Mouse (Mus musculus): ENCODE results near the gene Ctrc. TPM values are rescaled to one million over a fixed set of nuclear protein-coding genes. Genes with fewer than 3 reads are reported as not detected.

Ctrc gene
- total and polyA plus RNA-seq, 3 experiments, result not detected

DNA sequence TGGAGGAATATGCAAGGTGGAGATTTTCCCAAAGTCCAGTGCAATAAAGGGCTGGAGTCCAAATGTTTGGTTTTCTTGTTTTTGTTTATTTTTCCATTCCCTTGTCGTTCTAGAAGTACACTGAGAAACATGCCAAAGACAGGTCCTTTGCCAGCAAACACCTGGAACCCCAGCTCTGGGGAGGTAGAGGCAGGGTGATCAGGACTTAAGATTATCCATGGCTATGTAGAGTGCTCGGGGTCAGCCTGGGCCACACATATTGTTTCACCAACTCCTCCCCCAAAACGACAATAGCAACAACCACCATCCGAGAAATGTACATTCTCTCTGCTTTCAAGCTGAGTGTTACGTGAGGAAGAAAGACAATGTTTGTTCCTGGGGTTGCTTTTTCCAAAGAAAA is 20.1 kb downstream of the Ctrc start, which contains the start of gene Cela2a:
Gene Cela2a, minus strand, starts transcription at position 101 of the 400 bp plus-strand sequence.
- Histone ChIP-seq H3K4me1 (ENCODE audit: control insufficient read depth in 1 of 2, insufficient read depth in 2 of 2) (peaks cover 0 to 10% of the 10 kb centered on the region in 2 experiments; a peak in 2 of 4 replicates), H3K4me3 (replicated peaks in 1 of 3; ENCODE audit: low read depth in 2 of 3, low read length in 2 of 3, poor library complexity in 1 of 3) (no peak within 1 kb of the TSS), H3K36me3 (replicated peaks in 1 of 2; ENCODE audit: control insufficient read depth in 1 of 2, insufficient read depth in 1 of 2, low read length in 1 of 2) (no peaks in the 10 kb centered on the region), H3K9me3 (replicated peaks; ENCODE audit: low read length) (no peaks in the 10 kb centered on the region), H3K27ac (ENCODE audit: insufficient read depth, low read depth) (no peak within 1 kb of the TSS), H3K9ac (ENCODE audit: insufficient read depth, low read depth) (no peak within 1 kb of the TSS), H3K27me3 (replicated peaks) (no peaks in the 10 kb centered on the region), H3K79me2 (replicated peaks; ENCODE audit: control insufficient read depth, extremely low read depth, insufficient read depth, poor library complexity, severe bottlenecking) (no peaks in the 10 kb centered on the region), H3K4me2 (ENCODE audit: insufficient read depth, low read depth, poor library complexity, severe bottlenecking) (no peak within 1 kb of the TSS)
- in situ Hi-C loops (cut with MboI; ENCODE audit: low pct_ligation_motif_present, low pct_unique_long_range_greater_than_20kb, low sequenced_read_pairs), result no loop called here
- dilution Hi-C loops (cut with MboI; ENCODE audit: extremely low pct_ligation_motif_present, extremely low pct_unique_long_range_greater_than_20kb, low sequenced_read_pairs), result no loop called here
- TF ChIP-seq ZC3H11A (IDR thresholded peaks at IDR 0.05; ENCODE audit: low read depth, low read length), result no peak
- TF ChIP-seq CHD2 (IDR thresholded peaks at IDR 0.05; ENCODE audit: low read length), result no peak
- no peak for TF ChIP-seq CTCF (conservative IDR thresholded peaks at IDR 0.05 in 1 of 2, IDR thresholded peaks at IDR 0.05 in 1 of 2; ENCODE audit: low read depth in 2 of 2, low read length in 2 of 2)
- TF ChIP-seq IRF4 (IDR thresholded peaks at IDR 0.05; ENCODE audit: low read depth, low read length), result no peak
- TF ChIP-seq USF2 (conservative IDR thresholded peaks at IDR 0.05; ENCODE audit: low read depth, low read length), result no peak
- no peak for TF ChIP-seq MAZ (IDR thresholded peaks at IDR 0.05; ENCODE audit: low read depth, low read length)
- TF ChIP-seq POLR2A (IDR thresholded peaks at IDR 0.05; ENCODE audit: low read depth, low read length), result no peak
- TF ChIP-seq SMC3 (IDR thresholded peaks at IDR 0.05; ENCODE audit: low read depth, low read length), result no peak
- no peak for TF ChIP-seq NELFE (IDR thresholded peaks at IDR 0.05; ENCODE audit: low read depth, low read length)
- TF ChIP-seq ELF1 (IDR thresholded peaks at IDR 0.05; ENCODE audit: low read depth, low read length), result no peak
- TF ChIP-seq EP300 (IDR thresholded peaks at IDR 0.05; ENCODE audit: low read length), result no peak
- DNase-seq (ENCODE audit: extremely low read depth), result no peak

DNA sequence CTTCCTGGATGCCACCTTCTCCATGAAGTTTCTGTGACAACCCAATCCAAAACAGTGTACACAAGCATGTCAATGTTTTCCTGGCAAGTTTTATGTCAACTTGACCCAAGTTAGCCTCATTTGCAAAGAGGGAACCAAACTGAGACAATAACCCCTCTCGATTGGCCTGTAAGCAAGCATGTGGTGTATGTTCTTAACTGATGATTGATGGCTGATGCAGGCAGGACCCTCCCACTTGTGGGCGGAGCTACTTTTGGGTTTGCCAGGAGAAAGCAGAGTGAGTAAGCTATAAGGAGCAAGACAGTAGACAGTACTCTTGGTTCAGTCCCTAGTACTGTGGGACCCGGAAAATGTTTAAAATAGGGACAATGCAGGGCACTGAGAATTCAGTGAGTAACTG is 23.2 kb downstream of the Ctrc start:
- DNase-seq (ENCODE audit: extremely low read depth), result peak; percentile 32

More for the DNA sequence above, 23.2 kb downstream of the Ctrc start:
- Histone ChIP-seq H3K4me3 (replicated peaks in 1 of 3; ENCODE audit: low read depth in 2 of 3, low read length in 2 of 3, poor library complexity in 1 of 3) (no peak overlapping the region), H3K27ac (ENCODE audit: insufficient read depth, low read depth) (no peak overlapping the region), H3K9me3 (replicated peaks; ENCODE audit: low read length) (no peaks in the 10 kb centered on the region), H3K4me1 (ENCODE audit: control insufficient read depth in 1 of 2, insufficient read depth in 2 of 2) (peaks cover 0 to 5% of the 10 kb centered on the region in 2 experiments; a peak in 2 of 4 replicates), H3K9ac (ENCODE audit: insufficient read depth, low read depth) (no peak overlapping the region), H3K79me2 (replicated peaks; ENCODE audit: control insufficient read depth, extremely low read depth, insufficient read depth, poor library complexity, severe bottlenecking) (no peaks in the 10 kb centered on the region), H3K27me3 (replicated peaks) (no peaks in the 10 kb centered on the region), H3K4me2 (ENCODE audit: insufficient read depth, low read depth, poor library complexity, severe bottlenecking) (no peak overlapping the region), H3K36me3 (replicated peaks in 1 of 2; ENCODE audit: control insufficient read depth in 1 of 2, insufficient read depth in 1 of 2, low read length in 1 of 2) (peaks cover 0 to 3% of the 10 kb centered on the region in 2 experiments)
- TF ChIP-seq GABPA (IDR thresholded peaks at IDR 0.05; ENCODE audit: insufficient replicate concordance, low read depth, low read length), result no peak
- no peak for TF ChIP-seq RCOR1 (conservative IDR thresholded peaks at IDR 0.05; ENCODE audit: low read depth, low read length)
- TF ChIP-seq EP300 (IDR thresholded peaks at IDR 0.05; ENCODE audit: low read length), result no peak
- no peak for TF ChIP-seq E2F4 (IDR thresholded peaks at IDR 0.05; ENCODE audit: insufficient replicate concordance, low read depth, low read length)
- TF ChIP-seq SIN3A (IDR thresholded peaks at IDR 0.05; ENCODE audit: low read length), result no peak
- TF ChIP-seq MAFK (IDR thresholded peaks at IDR 0.05; ENCODE audit: insufficient replicate concordance, low read length), result no peak
- no peak for TF ChIP-seq NELFE (IDR thresholded peaks at IDR 0.05; ENCODE audit: low read depth, low read length)
- TF ChIP-seq TBP (conservative IDR thresholded peaks at IDR 0.05; ENCODE audit: low read depth, low read length), result no peak
- no peak for TF ChIP-seq JUN (IDR thresholded peaks at IDR 0.05; ENCODE audit: insufficient read depth, low read depth, low read length)
- no peak for TF ChIP-seq ETS1 (conservative IDR thresholded peaks at IDR 0.05; ENCODE audit: low read depth, low read length)
- TF ChIP-seq TCF12 (IDR thresholded peaks at IDR 0.05; ENCODE audit: low read depth, low read length), result no peak
- TF ChIP-seq HCFC1 (IDR thresholded peaks at IDR 0.05; ENCODE audit: low read depth, low read length), result no peak
- no peak for TF ChIP-seq USF2 (conservative IDR thresholded peaks at IDR 0.05; ENCODE audit: low read depth, low read length)
- TF ChIP-seq POLR2AphosphoS2 (IDR thresholded peaks at IDR 0.05; ENCODE audit: low read depth, low read length), result no peak
- no peak for TF ChIP-seq ZC3H11A (IDR thresholded peaks at IDR 0.05; ENCODE audit: low read depth, low read length)
- no peak for TF ChIP-seq CHD1 (IDR thresholded peaks at IDR 0.05; ENCODE audit: low read depth, low read length)
- no peak for TF ChIP-seq JUND (conservative IDR thresholded peaks at IDR 0.05; ENCODE audit: low read depth, low read length)
- TF ChIP-seq ELF1 (IDR thresholded peaks at IDR 0.05; ENCODE audit: low read depth, low read length), result no peak
- no peak for TF ChIP-seq CTCF (conservative IDR thresholded peaks at IDR 0.05 in 1 of 2, IDR thresholded peaks at IDR 0.05 in 1 of 2; ENCODE audit: low read depth in 2 of 2, low read length in 2 of 2)
- no peak for TF ChIP-seq POLR2A (IDR thresholded peaks at IDR 0.05; ENCODE audit: low read depth, low read length)
- dilution Hi-C loops (cut with MboI; ENCODE audit: extremely low pct_ligation_motif_present, extremely low pct_unique_long_range_greater_than_20kb, low sequenced_read_pairs) (no loop called here), in situ Hi-C loops (cut with MboI; ENCODE audit: low pct_ligation_motif_present, low pct_unique_long_range_greater_than_20kb, low sequenced_read_pairs) (no loop called here)
